Mouse (Mus musculus): Measurements from ENCODE around the gene C6. TPM values are rescaled to one million over a fixed set of nuclear protein-coding genes. Genes with fewer than 3 reads are reported as not detected.

C6 gene
- polyA plus RNA-seq, 1 experiment from 2014 or later, result not detected

DNA sequence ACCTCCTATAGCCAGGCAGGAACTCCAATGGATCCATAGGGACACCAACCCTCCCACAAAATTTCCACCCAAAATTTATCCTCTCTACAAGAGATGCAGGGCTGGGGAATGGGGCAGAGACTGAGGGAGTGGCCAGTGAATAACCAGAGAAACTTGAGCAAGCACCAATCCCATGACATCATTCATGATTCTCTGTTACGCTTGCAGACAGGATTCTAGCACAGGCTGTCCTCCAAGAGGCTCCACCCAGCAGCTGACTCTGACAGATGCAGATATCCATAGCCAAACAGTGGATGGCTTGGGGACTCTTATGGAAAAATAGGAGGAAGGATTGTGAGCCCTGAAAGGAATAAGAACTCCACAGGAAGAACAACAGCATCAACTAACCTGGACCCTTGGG lies 94.2 kb downstream of the C6 start:
- Histone ChIP-seq H3K4me1 (no peaks in the 10 kb centered on the region), H3K27ac (no peak overlapping the region), H3K4me2 (no peak overlapping the region), H3K27me3 (replicated peaks) (no peaks in the 10 kb centered on the region), H3K9ac (no peak overlapping the region), H3K4me3 (no peak overlapping the region), H3K9me3 (no peaks in the 10 kb centered on the region), H3K36me3 (replicated peaks) (no peaks in the 10 kb centered on the region)
- ATAC-seq (replicated peaks), result no peak
- 76% methylated on average over 1 of the region's 1 CpGs for WGBS

DNA sequence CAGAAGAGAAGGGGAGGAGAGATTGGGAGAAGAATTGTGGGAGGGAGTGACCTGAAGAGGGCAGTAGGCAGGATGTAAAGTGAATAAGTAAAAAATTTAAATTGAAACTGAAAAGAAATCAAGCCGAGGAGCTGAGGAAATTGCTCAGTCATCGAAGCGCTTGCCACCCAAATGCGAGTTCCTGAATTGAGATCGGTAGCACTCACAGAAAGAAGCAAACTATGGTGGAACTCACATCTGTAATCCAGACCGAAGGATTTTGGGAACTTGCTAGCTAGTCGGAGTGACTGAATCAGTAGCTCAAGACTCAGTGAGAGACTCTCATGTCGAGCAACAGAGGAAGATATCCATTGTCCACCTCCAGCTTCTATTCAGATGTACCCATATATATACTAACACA lies 94.8 kb downstream of the C6 start:
- Histone ChIP-seq H3K27me3 (replicated peaks) (no peaks in the 10 kb centered on the region), H3K4me2 (no peak overlapping the region), H3K27ac (no peak overlapping the region), H3K4me1 (no peaks in the 10 kb centered on the region), H3K36me3 (replicated peaks) (no peaks in the 10 kb centered on the region), H3K4me3 (no peak overlapping the region), H3K9me3 (no peaks in the 10 kb centered on the region), H3K9ac (no peak overlapping the region)
- ATAC-seq (replicated peaks), result no peak
- 92% methylated on average over 8 of the region's 8 CpGs for WGBS

DNA sequence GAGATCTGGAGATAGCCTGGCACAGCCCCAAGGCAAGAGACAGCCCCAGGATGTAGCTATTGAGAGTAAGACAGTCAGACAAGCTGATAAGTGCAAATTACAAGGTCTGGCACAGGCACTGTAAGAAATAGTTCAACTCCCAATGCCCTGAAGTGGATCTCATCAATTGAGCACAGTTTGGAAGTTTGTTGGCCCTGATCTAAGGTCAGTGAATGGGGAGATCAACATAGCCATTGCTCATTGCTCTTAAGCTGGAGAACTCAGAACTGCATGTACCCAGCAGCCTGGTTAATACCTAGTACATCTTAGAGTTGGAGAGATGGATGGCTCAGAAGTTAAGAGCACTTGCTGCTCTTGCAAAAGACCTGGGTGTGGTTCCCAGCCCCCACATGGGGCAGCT lies 100.8 kb downstream of the C6 start:
- Histone ChIP-seq H3K4me3 (no peak overlapping the region), H3K36me3 (replicated peaks) (no peaks in the 10 kb centered on the region), H3K4me1 (no peaks in the 10 kb centered on the region), H3K4me2 (no peak overlapping the region), H3K9me3 (no peaks in the 10 kb centered on the region), H3K27me3 (replicated peaks) (no peaks in the 10 kb centered on the region), H3K9ac (no peak overlapping the region), H3K27ac (no peak overlapping the region)
- no peak for ATAC-seq (replicated peaks)

DNA sequence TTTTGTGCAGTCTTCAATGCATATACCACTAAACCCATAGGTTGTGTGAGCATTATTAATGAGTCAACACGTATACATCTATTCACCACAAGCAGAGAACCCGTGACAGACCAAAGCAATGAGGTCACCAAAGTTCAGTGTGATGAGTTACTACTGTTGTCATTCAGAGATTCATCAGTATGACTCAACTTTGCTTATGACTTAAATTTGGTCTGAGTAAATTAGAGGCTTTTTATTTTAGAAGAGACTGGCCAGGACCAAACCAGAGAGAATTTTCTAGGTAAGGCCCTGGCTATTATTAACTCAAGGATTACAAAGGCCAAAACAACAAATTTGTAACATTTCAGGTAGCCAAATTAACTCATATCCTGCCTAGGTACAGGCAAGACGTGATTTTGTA lies 109.4 kb downstream of the C6 start:
- Histone ChIP-seq H3K36me3 (replicated peaks) (no peaks in the 10 kb centered on the region), H3K4me3 (no peak overlapping the region), H3K9ac (no peak overlapping the region), H3K27ac (no peak overlapping the region), H3K4me1 (no peaks in the 10 kb centered on the region), H3K27me3 (replicated peaks) (no peaks in the 10 kb centered on the region), H3K9me3 (no peaks in the 10 kb centered on the region), H3K4me2 (no peak overlapping the region)
- ATAC-seq (replicated peaks), result no peak
- WGBS, result 84% methylated on average over 3 of the region's 3 CpGs

DNA sequence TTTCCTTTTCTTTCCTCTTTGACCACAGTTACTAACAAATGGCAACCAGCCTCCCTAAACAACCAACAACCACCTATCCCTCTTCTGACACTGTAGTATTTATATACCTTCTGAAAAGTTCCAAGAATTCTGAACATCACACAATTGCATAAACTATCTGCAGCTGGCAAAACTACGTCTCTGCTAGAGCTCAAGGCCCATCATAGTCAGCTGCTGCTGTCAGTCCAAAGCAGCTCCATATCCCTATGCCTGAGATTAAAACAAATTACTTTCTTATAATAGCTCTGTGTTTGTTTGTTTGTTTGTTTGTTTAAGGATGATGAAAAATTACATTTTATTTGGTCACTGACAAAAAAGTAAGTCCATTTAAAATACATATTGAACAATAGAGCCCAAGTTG lies 123.0 kb downstream of the C6 start:
- H3K4me3 ChIP-seq, result no peak overlapping the region
- no peak for ATAC-seq (replicated peaks)
- WGBS, result 89% methylated on average over 1 of the region's 1 CpGs
- no peaks in the 10 kb centered on the region for H3K36me3 ChIP-seq (replicated peaks)
- no peak overlapping the region for H3K9ac ChIP-seq
- H3K27me3 ChIP-seq (replicated peaks), result no peaks in the 10 kb centered on the region
- H3K27ac ChIP-seq, result no peak overlapping the region
- no peak overlapping the region for H3K4me2 ChIP-seq
- H3K9me3 ChIP-seq, result no peaks in the 10 kb centered on the region
- no peaks in the 10 kb centered on the region for H3K4me1 ChIP-seq

Other genes with a start within 250 kb of the C6 start
- gene Mroh2b, start 171.6 kb downstream of the C6 start, polyA plus RNA-seq (2015; fragmentation: Nextera tagmentation; extraction: Ambion mirVana), result not detected in 2 replicates